23 mouse cellular contexts compared by ENCODE assay signal in the genomic region with DNA sequence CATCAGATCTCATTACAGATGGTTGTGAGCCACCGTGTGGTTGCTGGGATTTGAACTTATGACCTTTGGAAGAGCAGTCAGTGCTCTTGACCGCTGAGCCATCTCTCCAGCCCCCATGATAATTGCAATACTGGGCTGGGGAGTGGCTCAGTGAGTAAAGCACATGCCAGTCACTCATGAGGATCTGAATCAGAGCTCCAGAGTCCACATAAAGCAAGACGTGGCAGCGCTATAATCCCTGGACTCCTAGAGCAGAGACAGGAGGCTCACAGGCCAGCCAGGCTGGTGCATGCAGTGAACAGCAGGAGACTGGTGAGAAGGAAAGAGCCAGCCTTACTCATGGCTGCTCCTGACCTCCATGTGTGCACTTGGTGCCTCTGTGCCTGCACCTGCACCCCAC. TPM values are rescaled to one million over a fixed set of nuclear protein-coding genes. Genes with fewer than 3 reads are reported as not detected.
DNase-seq lines count a peak whose midpoint lies in the region; ATAC-seq and TF ChIP-seq lines count a peak whose summit lies in the region.
"Had no signal": no experiment of that assay in that cellular context is flagged by ENCODE, and none has a peak within 500 bp of the region (broad histone marks: within the 10 kb centered on the region; RNA-seq: fewer than 3 reads in every experiment).

No protein-coding gene starts in this region.

- intact Hi-C loops in heart, adult 2 months (cut with DNase I), result no loop called here

- H3K79me2 ChIP-seq in heart, adult 2 months (replicated peaks; ENCODE audit: control insufficient read depth, insufficient read depth, low read length), result no peaks in the 10 kb centered on the region

- TF ChIP-seq EP300 in heart, adult 2 months (IDR thresholded peaks at IDR 0.05; ENCODE audit: insufficient read depth, low read depth, low read length), result no peak

- TF ChIP-seq CTCF in kidney, postnatal 0 days (IDR thresholded peaks at IDR 0.05; ENCODE audit: low read depth), result no peak
- TF ChIP-seq CTCF in small intestine, adult 2 months (IDR thresholded peaks at IDR 0.05; ENCODE audit: extremely low read depth, insufficient read length, insufficient replicate concordance, low read depth, low read length), result no peak
- no peak for TF ChIP-seq CTCF in heart, adult 2 months (IDR thresholded peaks at IDR 0.05)
- TF ChIP-seq CTCF in hindbrain, postnatal 0 days (IDR thresholded peaks at IDR 0.05; ENCODE audit: low read depth), result no peak

- WGBS in kidney, postnatal 0 days, result 40% methylated on average over 4 of the region's 4 CpGs
- WGBS in intestine, embryonic 15.5 days, result 41% methylated on average over 4 of the region's 4 CpGs
- 29% methylated on average over 4 of the region's 4 CpGs for WGBS in small intestine, adult 2 months
- WGBS in heart, adult 2 months, result 52% methylated on average over 4 of the region's 4 CpGs
- WGBS in forebrain, embryonic 13.5 days, result 39% methylated on average over 4 of the region's 4 CpGs
- WGBS in hindbrain, postnatal 0 days, result 49% methylated on average over 4 of the region's 4 CpGs

- peak; percentile 61; the same call in 1 of the 2 replicates for ATAC-seq in kidney, postnatal 0 days (replicated peaks; ENCODE audit: low FRiP score, low read depth)
- peak; percentile 71 for ATAC-seq in intestine, embryonic 15.5 days
- ATAC-seq in forebrain, embryonic 13.5 days, result no peak
- no peak for ATAC-seq in hindbrain, postnatal 0 days
- ATAC-seq: CD4-positive, CD25-positive, alpha-beta regulatory T cell, adult 4 months; forebrain, embryonic 15.5 days had no signal

- no peaks in the 10 kb centered on the region for H3K36me3 ChIP-seq in kidney, postnatal 0 days (ENCODE audit: insufficient read depth, low read length)
- H3K36me3 ChIP-seq in intestine, embryonic 15.5 days, result no peaks in the 10 kb centered on the region
- no peaks in the 10 kb centered on the region for H3K36me3 ChIP-seq in small intestine, adult 2 months (ENCODE audit: control insufficient read depth, insufficient read depth, low read length)
- H3K36me3 ChIP-seq in heart, adult 2 months (ENCODE audit: control insufficient read depth, insufficient read depth, low read length), result no peaks in the 10 kb centered on the region
- H3K36me3 ChIP-seq in forebrain, embryonic 13.5 days (ENCODE audit: poor library complexity, severe bottlenecking), result no peaks in the 10 kb centered on the region
- H3K36me3 ChIP-seq in hindbrain, postnatal 0 days (ENCODE audit: insufficient read depth, low read length), result no peaks in the 10 kb centered on the region
- H3K36me3 ChIP-seq: embryonic facial prominence, embryonic 12.5 days; embryonic facial prominence, embryonic 15.5 days; forebrain, embryonic 15.5 days; hindbrain, embryonic 12.5 days; hindbrain, embryonic 15.5 days had no signal

- H3K27ac ChIP-seq in kidney, postnatal 0 days, result no peak overlapping the region
- no peak overlapping the region for H3K27ac ChIP-seq in intestine, embryonic 15.5 days
- peak overlapping the region; percentile 92 for H3K27ac ChIP-seq in small intestine, adult 2 months (ENCODE audit: insufficient read depth, low read depth, low read length)
- no peak overlapping the region for H3K27ac ChIP-seq in heart, adult 2 months
- H3K27ac ChIP-seq in forebrain, embryonic 13.5 days, result no peak overlapping the region
- H3K27ac ChIP-seq in hindbrain, postnatal 0 days, result no peak overlapping the region
- H3K27ac ChIP-seq: embryonic facial prominence, embryonic 12.5 days; embryonic facial prominence, embryonic 15.5 days; forebrain, embryonic 15.5 days; hindbrain, embryonic 12.5 days; hindbrain, embryonic 15.5 days had no signal

- no peak for DNase-seq in kidney, postnatal 0 days (ENCODE audit: low spot score)
- DNase-seq in kidney, adult 18-20 months, result no peak
- DNase-seq in Muller cell, postnatal 12 days (ENCODE audit: inconsistent ontology term), result peak; percentile 5
- DNase-seq in heart, adult 2 months, result no peak
- no peak for DNase-seq in hindbrain, postnatal 0 days (ENCODE audit: low spot score)
- DNase-seq: adrenal gland, adult 2 months; adrenal gland, postnatal 14 days; cerebellum, adult 11 months; cerebellum, adult 2 months; cerebellum, adult 9-11 months; cerebellum, postnatal 25 days; gastrocnemius, postnatal 25 days had no signal

- no peaks in the 10 kb centered on the region for H3K27me3 ChIP-seq in kidney, postnatal 0 days (ENCODE audit: insufficient read depth, low read length)
- H3K27me3 ChIP-seq in intestine, embryonic 15.5 days (replicated peaks), result no peaks in the 10 kb centered on the region
- no peaks in the 10 kb centered on the region for H3K27me3 ChIP-seq in small intestine, adult 2 months (ENCODE audit: control insufficient read depth, insufficient read depth, low read length)
- no peaks in the 10 kb centered on the region for H3K27me3 ChIP-seq in heart, adult 2 months (ENCODE audit: control insufficient read depth, insufficient read depth, low read length)
- no peaks in the 10 kb centered on the region for H3K27me3 ChIP-seq in forebrain, embryonic 13.5 days
- no peaks in the 10 kb centered on the region for H3K27me3 ChIP-seq in hindbrain, postnatal 0 days (ENCODE audit: insufficient read depth, low read length)
- H3K27me3 ChIP-seq: embryonic facial prominence, embryonic 12.5 days; embryonic facial prominence, embryonic 15.5 days; forebrain, embryonic 15.5 days; hindbrain, embryonic 12.5 days; hindbrain, embryonic 15.5 days had no signal

- TF ChIP-seq POLR2A in small intestine, adult 2 months (IDR thresholded peaks at IDR 0.05; ENCODE audit: low read depth, low read length), result peak; percentile 32; the same call in 1 of the 2 replicates
- TF ChIP-seq POLR2A in heart, adult 2 months (IDR thresholded peaks at IDR 0.05; ENCODE audit: insufficient read depth, low read depth, low read length), result no peak

- H3K4me2 ChIP-seq in kidney, postnatal 0 days (ENCODE audit: low read length), result no peak overlapping the region
- no peak overlapping the region for H3K4me2 ChIP-seq in intestine, embryonic 15.5 days (replicated peaks)
- no peak overlapping the region for H3K4me2 ChIP-seq in forebrain, embryonic 13.5 days
- no peak overlapping the region for H3K4me2 ChIP-seq in hindbrain, postnatal 0 days (ENCODE audit: low read depth, low read length)
- H3K4me2 ChIP-seq: embryonic facial prominence, embryonic 12.5 days; embryonic facial prominence, embryonic 15.5 days; forebrain, embryonic 15.5 days; heart, embryonic 11.5 days; hindbrain, embryonic 12.5 days; hindbrain, embryonic 15.5 days had no signal

- no peaks in the 10 kb centered on the region for H3K4me1 ChIP-seq in kidney, postnatal 0 days (replicated peaks; ENCODE audit: insufficient read depth, low read length)
- H3K4me1 ChIP-seq in intestine, embryonic 15.5 days (replicated peaks), result no peaks in the 10 kb centered on the region
- H3K4me1 ChIP-seq in small intestine, adult 2 months (ENCODE audit: control insufficient read depth, insufficient read depth, insufficient read length, low read length), result peaks cover 3% of the 10 kb centered on the region; the same call in 1 of the 2 replicates
- H3K4me1 ChIP-seq in heart, adult 2 months (ENCODE audit: control insufficient read depth, insufficient read depth, low read length), result no peaks in the 10 kb centered on the region
- no peaks in the 10 kb centered on the region for H3K4me1 ChIP-seq in forebrain, embryonic 13.5 days
- H3K4me1 ChIP-seq in hindbrain, postnatal 0 days (ENCODE audit: insufficient read depth, low read length), result no peaks in the 10 kb centered on the region
- H3K4me1 ChIP-seq: embryonic facial prominence, embryonic 12.5 days; embryonic facial prominence, embryonic 15.5 days; forebrain, embryonic 15.5 days; hindbrain, embryonic 12.5 days; hindbrain, embryonic 15.5 days had no signal

- H3K4me3 ChIP-seq in kidney, postnatal 0 days (replicated peaks; ENCODE audit: low read depth, low read length), result no peak overlapping the region
- no peak overlapping the region for H3K4me3 ChIP-seq in intestine, embryonic 15.5 days (replicated peaks)
- H3K4me3 ChIP-seq in small intestine, adult 2 months (ENCODE audit: low read depth, low read length), result no peak overlapping the region
- no peak overlapping the region for H3K4me3 ChIP-seq in heart, adult 2 months
- H3K4me3 ChIP-seq in forebrain, embryonic 13.5 days, result no peak overlapping the region
- H3K4me3 ChIP-seq in hindbrain, postnatal 0 days (ENCODE audit: low read length), result no peak overlapping the region
- H3K4me3 ChIP-seq: embryonic facial prominence, embryonic 12.5 days; embryonic facial prominence, embryonic 15.5 days; forebrain, embryonic 15.5 days; hindbrain, embryonic 12.5 days; hindbrain, embryonic 15.5 days had no signal

- H3K9me3 ChIP-seq in kidney, postnatal 0 days (replicated peaks; ENCODE audit: low read length), result no peaks in the 10 kb centered on the region
- no peaks in the 10 kb centered on the region for H3K9me3 ChIP-seq in intestine, embryonic 15.5 days
- H3K9me3 ChIP-seq in forebrain, embryonic 13.5 days (replicated peaks), result no peaks in the 10 kb centered on the region
- no peaks in the 10 kb centered on the region for H3K9me3 ChIP-seq in hindbrain, postnatal 0 days (ENCODE audit: low read length)
- H3K9me3 ChIP-seq: embryonic facial prominence, embryonic 12.5 days; embryonic facial prominence, embryonic 15.5 days; forebrain, embryonic 15.5 days; hindbrain, embryonic 12.5 days; hindbrain, embryonic 15.5 days had no signal

- no peak overlapping the region for H3K9ac ChIP-seq in kidney, postnatal 0 days (ENCODE audit: low read depth, low read length)
- H3K9ac ChIP-seq in intestine, embryonic 15.5 days, result no peak overlapping the region
- no peak overlapping the region for H3K9ac ChIP-seq in heart, adult 2 months (ENCODE audit: low read depth, low read length)
- no peak overlapping the region for H3K9ac ChIP-seq in forebrain, embryonic 13.5 days
- H3K9ac ChIP-seq in hindbrain, postnatal 0 days (replicated peaks; ENCODE audit: low read length), result no peak overlapping the region
- H3K9ac ChIP-seq: embryonic facial prominence, embryonic 12.5 days; embryonic facial prominence, embryonic 15.5 days; forebrain, embryonic 15.5 days; hindbrain, embryonic 12.5 days; hindbrain, embryonic 15.5 days had no signal

RNA-seq across cellular contexts. Expression of a gene that starts 22.0 kb away (rescaled TPM):
- 0.29 and 0.47 TPM in 2 replicates for polyA plus RNA-seq in kidney, postnatal 0 days (2015; fragmentation: Nextera tagmentation; extraction: Ambion mirVana)
- polyA plus RNA-seq in intestine, embryonic 15.5 days (2015; fragmentation: Nextera tagmentation; extraction: Ambion mirVana), result 0.18 and 0.25 TPM in 2 replicates
- 0.09 and 0.10 TPM in 2 replicates for polyA plus RNA-seq in small intestine, adult 2 months (2012; rRNA removed)
- total RNA-seq in heart, adult 2 months (2021), result under 1 TPM; 0.18 to 0.23 TPM
- 0.21 and 0.26 TPM in 2 replicates for polyA plus RNA-seq in heart, adult 2 months (2012; rRNA removed)
- polyA plus RNA-seq in forebrain, embryonic 13.5 days (2015; fragmentation: Nextera tagmentation; extraction: Ambion mirVana), result 0.34 and 0.59 TPM in 2 replicates
- total RNA-seq in hindbrain, postnatal 0 days (2014; rRNA removed), result 0.83 and 1.2 TPM in 2 replicates
- 0.58 and 0.74 TPM in 2 replicates for polyA plus RNA-seq in hindbrain, postnatal 0 days (2015; fragmentation: Nextera tagmentation; extraction: Ambion mirVana)
- total RNA-seq: hematopoietic stem cell, adult 5-6 weeks had no signal

RNA-seq across cellular contexts. Expression of a gene that starts 22.1 kb away (rescaled TPM):
- 68.8 and 72.2 TPM in 2 replicates for polyA plus RNA-seq in kidney, postnatal 0 days (2015; fragmentation: Nextera tagmentation; extraction: Ambion mirVana)
- polyA plus RNA-seq in intestine, embryonic 15.5 days (2015; fragmentation: Nextera tagmentation; extraction: Ambion mirVana), result 53.6 and 54.9 TPM in 2 replicates
- polyA plus RNA-seq in small intestine, adult 2 months (2012; rRNA removed), result 58.2 and 102 TPM in 2 replicates
- total RNA-seq in heart, adult 2 months (2021), result 10 to 100 TPM; 76.6 to 97.3 TPM
- polyA plus RNA-seq in heart, adult 2 months (2012; rRNA removed), result 71.0 and 145 TPM in 2 replicates
- polyA plus RNA-seq in forebrain, embryonic 13.5 days (2015; fragmentation: Nextera tagmentation; extraction: Ambion mirVana), result 65.7 and 69.6 TPM in 2 replicates
- total RNA-seq in hindbrain, postnatal 0 days (2014; rRNA removed), result 49.2 and 54.8 TPM in 2 replicates
- polyA plus RNA-seq in hindbrain, postnatal 0 days (2015; fragmentation: Nextera tagmentation; extraction: Ambion mirVana), result 51.4 and 52.4 TPM in 2 replicates

RNA-seq across cellular contexts. Expression of a gene that starts 47.9 kb away (rescaled TPM):
- polyA plus RNA-seq in kidney, postnatal 0 days (2015; fragmentation: Nextera tagmentation; extraction: Ambion mirVana), result 3.5 TPM in 2 replicates
- polyA plus RNA-seq in intestine, embryonic 15.5 days (2015; fragmentation: Nextera tagmentation; extraction: Ambion mirVana), result 4.0 and 4.4 TPM in 2 replicates
- 2.1 and 4.6 TPM in 2 replicates for polyA plus RNA-seq in small intestine, adult 2 months (2012; rRNA removed)
- 1 to 10 TPM; 9.5 to 9.7 TPM for total RNA-seq in heart, adult 2 months (2021)
- polyA plus RNA-seq in heart, adult 2 months (2012; rRNA removed), result 5.1 and 7.0 TPM in 2 replicates
- polyA plus RNA-seq in forebrain, embryonic 13.5 days (2015; fragmentation: Nextera tagmentation; extraction: Ambion mirVana), result 4.1 and 4.6 TPM in 2 replicates
- 12.3 and 13.4 TPM in 2 replicates for total RNA-seq in hindbrain, postnatal 0 days (2014; rRNA removed)
- 2.3 and 2.7 TPM in 2 replicates for polyA plus RNA-seq in hindbrain, postnatal 0 days (2015; fragmentation: Nextera tagmentation; extraction: Ambion mirVana)

Comparison
In these comparisons a context has a peak if more than half of its experiments do, and no peak if none do; other contexts are left out.
1. ATAC-seq: peak in kidney, postnatal 0 days (single experiment) and intestine, embryonic 15.5 days (single experiment); none in forebrain, embryonic 13.5 days (single experiment) and hindbrain, postnatal 0 days (single experiment).